Mouse (Mus musculus) testis, postnatal 14 days (tissue): Measurements from ENCODE around the gene Cfap126.
A peak's percentile ranks its signal among the peaks of the same experiment; 100 is the strongest.
"Not testable (repeated sequence)": the region's sequence is repeated elsewhere in the genome, so short reads cannot be mapped to it uniquely, and the experiment has no call there.

Source experiments
- DNase-seq: peaks from one replicate; pipeline ENCODE4 v3.0.0; 2021; ENCODE audit warnings: low spot score

The Cfap126 gene

GRCm38 (mm10) chr1:171113873-171114299 lies at the start of gene Cfap126:
Gene Cfap126 (plus strand): TSS chr1:171113918.
- peak; percentile 60 for DNase-seq

- DNase-seq = peak; percentile 87
Observed at GRCm38 (mm10) chr1:171064491-171065242, 49.1 kb upstream of the Cfap126 start, which contains the start of gene Fcgr3. Gene Fcgr3 (minus strand): TSS chr1:171064935.

DNA sequence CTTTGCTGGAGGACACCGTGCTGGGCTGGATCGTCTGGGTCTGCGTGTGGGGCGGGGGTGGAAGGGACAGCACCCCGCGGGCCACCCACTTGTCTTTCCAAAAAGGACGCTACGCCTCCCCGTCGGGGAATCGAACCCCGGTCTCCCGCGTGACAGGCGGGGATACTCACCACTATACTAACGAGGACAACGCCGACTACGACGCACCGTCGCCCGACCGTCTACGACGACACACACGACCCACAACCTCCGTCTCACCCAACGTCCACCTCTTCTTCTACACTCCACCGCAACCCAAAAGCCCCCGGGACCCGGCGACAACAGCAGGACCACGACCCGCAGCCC lies 48.5 kb upstream of the Cfap126 start:
- peak; percentile 76 for DNase-seq

- DNase-seq = peak; percentile 83
Observed at GRCm38 (mm10) chr1:171065768-171066167, 48.0 kb upstream of the Cfap126 start.

DNA sequence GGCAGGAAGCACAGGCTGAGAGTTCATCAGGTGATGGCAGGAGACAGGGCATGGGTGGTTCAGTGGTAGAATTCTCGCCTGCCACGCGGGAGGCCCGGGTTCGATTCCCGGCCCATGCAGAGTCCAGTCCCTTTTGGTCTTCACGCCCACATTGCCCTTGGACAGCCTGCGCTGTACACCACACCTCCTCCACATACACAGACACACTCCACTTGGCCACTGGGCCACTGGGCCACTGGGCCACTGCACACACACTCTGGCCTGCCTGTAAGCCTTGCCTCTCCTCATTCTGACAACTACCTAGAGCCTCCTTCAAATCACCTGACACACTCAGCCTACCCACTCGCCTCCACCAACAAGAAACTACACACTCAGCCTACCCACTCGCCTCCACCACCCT lies 47.1 kb upstream of the Cfap126 start:
- peak; percentile 55 for DNase-seq

DNA sequence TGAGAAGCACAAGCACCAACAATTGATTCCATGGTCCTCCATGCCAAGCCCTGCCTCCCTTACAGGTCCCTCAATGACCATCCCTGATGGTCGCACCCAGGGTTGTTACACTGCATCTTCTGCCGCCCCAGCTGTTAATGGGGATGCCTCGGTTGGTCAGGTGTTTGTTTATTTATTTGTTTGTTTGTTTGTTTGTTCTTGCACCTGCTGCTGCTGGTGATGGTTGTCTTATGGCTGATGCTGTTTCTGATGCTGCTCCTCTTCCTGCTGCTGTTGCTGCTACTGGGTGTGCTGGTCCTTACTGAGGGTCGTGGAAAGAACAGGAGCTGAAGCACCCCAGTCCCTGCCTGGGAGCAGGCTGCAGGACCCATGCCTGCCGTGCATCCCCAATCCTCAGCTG lies 45.8 kb upstream of the Cfap126 start:
- not testable (repeated sequence) for DNase-seq

- not testable (repeated sequence) for DNase-seq
Observed at GRCm38 (mm10) chr1:171069508-171069907, 44.2 kb upstream of the Cfap126 start.

GRCm38 (mm10) chr1:171070879-171071278 lies 42.8 kb upstream of the Cfap126 start:
- not testable (repeated sequence) for DNase-seq

DNA sequence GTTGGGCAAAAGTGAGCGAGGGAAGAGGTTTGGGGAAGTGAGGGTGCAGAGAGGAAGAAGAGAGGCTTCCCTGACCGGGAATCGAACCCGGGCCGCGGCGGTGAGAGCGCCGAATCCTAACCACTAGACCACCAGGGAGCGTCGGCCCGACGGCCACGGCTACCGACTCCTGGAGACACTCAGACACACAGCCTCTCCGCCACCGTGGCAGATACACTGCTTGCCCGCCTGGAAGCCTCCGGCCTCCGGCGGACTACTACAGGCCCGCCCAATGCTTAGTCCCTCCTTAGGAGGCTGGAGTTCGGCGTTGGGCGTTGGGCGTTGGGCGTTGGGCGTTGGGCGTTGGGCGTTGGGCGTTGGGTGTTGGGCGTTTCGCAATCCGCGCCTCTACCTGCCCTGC lies 42.0 kb upstream of the Cfap126 start:
- DNase-seq = not testable (repeated sequence)

- DNase-seq = not testable (repeated sequence)
Observed at GRCm38 (mm10) chr1:171072217-171072616, 41.5 kb upstream of the Cfap126 start.

- DNase-seq = peak; percentile 83
Observed at GRCm38 (mm10) chr1:171074283-171074682, 39.4 kb upstream of the Cfap126 start.

DNA sequence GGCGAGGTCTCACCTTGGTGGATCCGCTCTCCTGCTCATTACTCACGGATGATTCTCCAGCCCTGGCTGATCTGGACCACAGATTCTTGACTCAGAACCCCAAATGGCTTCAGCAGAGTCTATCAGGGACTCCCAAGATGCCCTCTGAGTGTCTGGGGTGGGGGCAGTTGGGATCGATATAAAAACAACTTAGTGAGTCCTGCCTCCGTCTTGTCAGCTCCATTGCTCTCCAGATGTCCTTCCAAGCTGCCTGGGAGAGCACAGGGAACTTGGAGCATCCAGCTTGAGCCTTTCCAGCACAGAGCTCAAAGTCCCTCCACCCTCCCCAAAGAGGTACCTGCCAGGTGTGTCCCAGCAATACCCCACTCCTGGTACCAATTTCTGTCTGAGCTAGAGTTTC lies 37.5 kb upstream of the Cfap126 start:
- DNase-seq = not testable (repeated sequence)

DNA sequence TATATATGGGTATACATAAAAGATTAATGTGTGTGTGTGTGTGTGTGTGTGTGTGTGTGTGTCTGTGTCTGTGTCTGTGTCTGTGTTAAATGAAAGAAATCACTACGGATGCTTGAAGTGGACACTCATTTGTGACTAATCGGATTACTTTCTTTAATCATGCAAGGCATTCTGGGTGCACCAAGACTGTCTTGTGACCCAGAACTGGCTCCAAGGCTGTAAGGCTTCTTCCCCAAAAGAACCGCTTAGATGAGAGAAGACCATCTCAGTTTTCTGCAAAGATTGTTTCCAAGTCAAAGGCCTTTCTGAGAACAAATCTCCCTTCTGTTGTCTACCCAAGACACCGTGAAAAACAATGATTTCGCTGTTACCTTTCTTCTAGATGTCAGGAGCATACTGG lies 36.5 kb upstream of the Cfap126 start:
- DNase-seq = not testable (repeated sequence)

DNA sequence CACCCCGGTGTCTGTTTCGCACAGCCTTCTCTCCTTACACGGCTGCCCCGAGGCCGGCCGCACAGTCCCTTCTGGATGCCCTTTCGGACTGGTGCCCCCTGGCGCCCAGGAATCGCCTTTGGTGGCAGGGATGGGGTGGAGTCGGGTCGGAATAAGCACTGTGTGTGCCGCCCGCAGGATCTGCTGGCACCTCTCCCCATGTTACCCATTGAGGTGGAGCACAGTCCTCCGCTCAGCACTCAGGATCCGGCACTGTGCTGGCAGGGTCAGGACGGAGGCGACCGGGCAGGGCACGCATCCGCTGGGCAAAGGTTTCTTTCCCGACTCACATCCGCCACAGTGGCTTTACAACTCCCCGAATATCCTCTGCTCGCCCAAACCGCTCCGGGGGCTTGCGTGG lies 35.8 kb upstream of the Cfap126 start:
- DNase-seq = peak; percentile 60

- DNase-seq = not testable (repeated sequence)
Observed at GRCm38 (mm10) chr1:171078419-171078818, 35.3 kb upstream of the Cfap126 start.

DNA sequence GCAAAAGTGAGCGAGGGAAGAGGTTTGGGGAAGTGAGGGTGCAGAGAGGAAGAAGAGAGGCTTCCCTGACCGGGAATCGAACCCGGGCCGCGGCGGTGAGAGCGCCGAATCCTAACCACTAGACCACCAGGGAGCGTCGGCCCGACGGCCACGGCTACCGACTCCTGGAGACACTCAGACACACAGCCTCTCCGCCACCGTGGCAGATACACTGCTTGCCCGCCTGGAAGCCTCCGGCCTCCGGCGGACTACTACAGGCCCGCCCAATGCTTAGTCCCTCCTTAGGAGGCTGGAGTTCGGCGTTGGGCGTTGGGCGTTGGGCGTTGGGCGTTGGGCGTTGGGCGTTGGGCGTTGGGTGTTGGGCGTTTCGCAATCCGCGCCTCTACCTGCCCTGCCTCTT lies 34.4 kb upstream of the Cfap126 start:
- not testable (repeated sequence) for DNase-seq

DNA sequence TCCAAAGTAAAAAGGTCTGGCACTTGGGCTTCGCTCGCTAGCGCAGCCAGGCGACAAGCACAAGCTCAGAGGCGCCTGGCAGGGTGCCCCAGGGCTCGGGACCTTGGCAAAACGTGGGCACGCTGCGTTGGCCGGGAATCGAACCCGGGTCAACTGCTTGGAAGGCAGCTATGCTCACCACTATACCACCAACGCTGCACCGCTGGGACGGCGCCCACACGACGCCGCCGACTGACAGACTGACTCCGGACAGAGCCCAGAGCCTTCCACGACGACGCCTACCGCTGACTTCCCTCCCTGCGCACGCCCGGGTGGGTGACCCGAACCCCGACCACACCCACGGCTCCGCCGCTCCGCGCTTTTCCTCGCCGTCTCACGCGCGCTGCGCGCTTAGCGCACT lies 33.9 kb upstream of the Cfap126 start:
- not testable (repeated sequence) for DNase-seq

GRCm38 (mm10) chr1:171081512-171082231 lies 32.0 kb upstream of the Cfap126 start:
- peak; percentile 60 for DNase-seq

DNA sequence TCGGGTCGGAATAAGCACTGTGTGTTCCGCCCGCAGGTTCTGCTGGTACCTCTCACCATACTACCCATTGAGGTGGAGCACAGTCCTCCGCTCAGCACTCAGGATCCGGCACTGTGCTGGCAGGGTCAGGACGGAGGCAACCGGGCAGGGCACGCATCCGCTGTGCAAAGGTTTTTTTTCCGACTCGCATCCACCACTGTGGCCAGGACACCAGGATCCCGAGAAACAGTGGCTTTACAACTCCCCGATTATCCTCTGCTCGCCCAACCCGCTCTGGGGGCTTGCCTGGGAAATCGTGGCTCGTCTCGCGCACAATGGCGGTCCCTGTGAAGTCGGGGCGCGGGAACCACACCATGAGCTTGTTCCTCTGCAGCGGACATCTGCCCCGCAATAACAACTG lies 28.0 kb upstream of the Cfap126 start:
- no peak for DNase-seq

GRCm38 (mm10) chr1:171088237-171088869 lies 25.4 kb upstream of the Cfap126 start:
- not testable (repeated sequence) for DNase-seq

DNA sequence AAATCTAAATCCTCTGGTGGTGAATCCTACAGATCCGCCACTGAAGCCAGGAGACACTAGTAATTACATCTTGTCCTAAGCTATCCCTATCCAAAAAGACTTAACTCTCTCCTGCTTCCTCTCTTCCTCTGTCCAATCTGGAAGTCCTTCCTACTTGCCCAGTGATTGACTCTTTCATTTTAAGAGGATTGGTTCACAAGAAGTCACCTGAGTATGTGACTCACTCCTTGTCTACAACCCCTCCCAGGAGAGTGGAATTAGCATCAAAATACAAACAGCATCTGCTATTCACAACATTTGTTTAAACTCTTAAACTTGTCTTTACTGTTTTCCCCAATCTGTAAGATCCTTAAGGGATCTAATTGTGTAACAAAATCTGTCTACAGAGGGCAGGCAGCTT lies 23.8 kb upstream of the Cfap126 start:
- DNase-seq = no peak

DNA sequence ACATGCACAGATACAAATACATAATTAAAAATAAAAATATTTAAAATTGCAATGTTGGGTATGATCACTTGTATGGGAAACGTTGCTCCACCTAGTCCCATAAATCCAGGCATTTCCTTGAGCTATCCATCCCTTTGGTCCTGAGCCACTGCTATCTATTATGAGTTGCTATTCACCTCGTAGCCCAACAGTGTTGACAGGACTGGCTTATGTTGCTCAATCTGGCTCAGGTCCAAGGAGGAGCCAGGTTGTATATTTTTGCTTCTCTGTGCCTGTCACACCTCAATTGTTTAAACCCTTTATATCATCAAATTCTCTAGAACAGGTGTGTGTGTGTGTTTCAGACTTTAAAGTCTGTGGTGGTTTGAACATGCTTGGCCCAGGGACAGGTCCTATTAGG lies 23.0 kb upstream of the Cfap126 start:
- no peak for DNase-seq

- DNase-seq = no peak
Observed at GRCm38 (mm10) chr1:171094424-171094823, 19.3 kb upstream of the Cfap126 start.
